ENCODE assay signal across 11 mouse cellular contexts in the genomic region with DNA sequence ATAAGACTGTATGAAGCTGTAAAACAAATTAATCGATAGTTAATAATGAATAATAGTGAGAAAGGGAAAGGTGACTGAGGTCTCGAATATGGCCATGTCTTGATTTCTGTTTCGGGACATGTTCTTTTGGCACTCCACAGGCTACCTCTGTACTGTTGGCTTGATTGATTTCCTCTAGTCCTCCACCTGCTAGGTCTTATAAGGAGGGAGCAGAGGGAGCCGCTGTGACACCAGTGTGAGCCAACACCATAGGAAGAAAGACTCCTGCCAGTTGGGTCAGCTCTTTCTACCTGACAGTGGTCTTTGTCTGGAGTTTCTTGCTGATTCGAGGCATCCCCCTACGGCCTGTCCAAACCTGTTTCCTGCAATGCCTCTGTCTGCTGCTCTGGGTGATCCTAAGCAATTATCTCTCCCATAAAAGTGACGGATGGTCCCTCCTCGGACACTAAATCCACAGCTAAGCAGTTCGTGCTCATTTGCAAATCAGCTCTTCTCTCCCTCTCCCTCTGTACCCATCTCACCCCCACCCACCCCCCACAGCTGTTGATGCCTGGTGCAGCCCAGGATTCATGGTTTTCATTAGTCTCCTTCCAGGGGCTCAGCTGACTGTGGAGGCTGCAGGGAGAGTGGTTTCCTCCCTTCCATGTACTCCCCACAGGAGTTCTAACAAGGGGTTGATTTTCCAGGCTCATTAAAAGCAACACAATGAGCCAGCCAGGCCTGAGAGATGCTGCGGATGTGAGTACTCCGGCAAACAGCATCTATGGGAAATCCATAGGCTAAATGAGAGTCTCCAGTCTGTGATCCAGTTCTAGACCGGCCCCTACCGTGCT.
DNase-seq lines count a peak whose midpoint lies in the region; ATAC-seq lines count a peak whose summit lies in the region.
"Had no signal": no experiment of that assay in that cellular context is flagged by ENCODE, and none has a peak within 500 bp of the region (broad histone marks: within the 10 kb centered on the region; RNA-seq: fewer than 3 reads in every experiment).

No protein-coding gene starts in this region.

- DNase-seq in heart, adult 11 months: peak; percentile 68
- DNase-seq in heart, postnatal 36 days: no peak
- peak; percentile 58 for DNase-seq in limb, embryonic 11.5 days (ENCODE audit: low spot score)
- no peak for DNase-seq in right cerebral cortex, postnatal 10 days (ENCODE audit: low spot score in 2 of 2)
- no peak for DNase-seq in lung, postnatal 4 days
- no peak for DNase-seq in ovary, postnatal 36 days (ENCODE audit: low spot score)
- DNase-seq: adrenal gland, postnatal 10 days; gastrocnemius, postnatal 14 days had no signal

- no peaks in the 10 kb centered on the region for H3K36me3 ChIP-seq in forebrain, embryonic 12.5 days (replicated peaks)
- H3K36me3 ChIP-seq in limb, embryonic 11.5 days (ENCODE audit: control insufficient read depth, insufficient read depth, low read length): no peaks in the 10 kb centered on the region
- no peaks in the 10 kb centered on the region for H3K36me3 ChIP-seq in neural tube, embryonic 13.5 days
- H3K36me3 ChIP-seq: lung, embryonic 15.5 days had no signal

- 49% methylated on average over 13 of the region's 13 CpGs for WGBS in forebrain, embryonic 12.5 days
- WGBS in limb, embryonic 11.5 days: 24% methylated on average over 13 of the region's 13 CpGs
- WGBS in neural tube, embryonic 13.5 days: 18% methylated on average over 13 of the region's 13 CpGs

- H3K4me1 ChIP-seq in forebrain, embryonic 12.5 days: peaks cover 10% of the 10 kb centered on the region; the same call in 1 of the 2 replicates
- peaks cover 19% of the 10 kb centered on the region; the same call in 1 of the 2 replicates for H3K4me1 ChIP-seq in limb, embryonic 11.5 days (ENCODE audit: control insufficient read depth, insufficient read depth, low read length)
- peaks cover 32% of the 10 kb centered on the region for H3K4me1 ChIP-seq in neural tube, embryonic 13.5 days (replicated peaks)
- H3K4me1 ChIP-seq: lung, embryonic 15.5 days had no signal

- no peak overlapping the region for H3K4me2 ChIP-seq in forebrain, embryonic 12.5 days
- H3K4me2 ChIP-seq in limb, embryonic 11.5 days (ENCODE audit: low read depth, severe bottlenecking): no peak overlapping the region
- peak overlapping the region; percentile 25 for H3K4me2 ChIP-seq in neural tube, embryonic 13.5 days
- H3K4me2 ChIP-seq: lung, embryonic 15.5 days had no signal

- peak overlapping the region; percentile 60 for H3K27ac ChIP-seq in forebrain, embryonic 12.5 days
- H3K27ac ChIP-seq in limb, embryonic 11.5 days (replicated peaks; ENCODE audit: low read depth, low read length): 0 out of 2 replicates have a peak overlapping the region, but pooled peaks have one; percentile 24
- H3K27ac ChIP-seq in neural tube, embryonic 13.5 days (replicated peaks): peak overlapping the region; percentile 89
- H3K27ac ChIP-seq: lung, embryonic 15.5 days had no signal

- no peaks in the 10 kb centered on the region for H3K27me3 ChIP-seq in forebrain, embryonic 12.5 days
- H3K27me3 ChIP-seq in limb, embryonic 11.5 days (ENCODE audit: control insufficient read depth, insufficient read depth, low read length): no peaks in the 10 kb centered on the region
- no peaks in the 10 kb centered on the region for H3K27me3 ChIP-seq in neural tube, embryonic 13.5 days
- H3K27me3 ChIP-seq: lung, embryonic 15.5 days had no signal

- ATAC-seq in forebrain, embryonic 12.5 days (ENCODE audit: low FRiP score): peak; percentile 71
- ATAC-seq in limb, embryonic 11.5 days (ENCODE audit: insufficient number of reproducible peaks, low FRiP score, low TSS enrichment, low read depth): peak; percentile 73
- ATAC-seq in neural tube, embryonic 13.5 days (ENCODE audit: low read depth): peak; percentile 96

- no peak overlapping the region for H3K4me3 ChIP-seq in forebrain, embryonic 12.5 days (replicated peaks)
- no peak overlapping the region for H3K4me3 ChIP-seq in limb, embryonic 11.5 days (ENCODE audit: low read depth, low read length)
- no peak overlapping the region for H3K4me3 ChIP-seq in neural tube, embryonic 13.5 days
- H3K4me3 ChIP-seq: lung, embryonic 15.5 days had no signal

- no peak overlapping the region for H3K9ac ChIP-seq in forebrain, embryonic 12.5 days
- H3K9ac ChIP-seq in limb, embryonic 11.5 days (ENCODE audit: low read length): no peak overlapping the region
- peak overlapping the region; percentile 44; the same call in 1 of the 2 replicates for H3K9ac ChIP-seq in neural tube, embryonic 13.5 days
- H3K9ac ChIP-seq: lung, embryonic 15.5 days had no signal

- intact Hi-C loops in heart, postnatal 36 days (cut with DNase I): no loop called here

- H3K9me3 ChIP-seq in forebrain, embryonic 12.5 days: no peaks in the 10 kb centered on the region
- no peaks in the 10 kb centered on the region for H3K9me3 ChIP-seq in limb, embryonic 11.5 days (ENCODE audit: control insufficient read depth, low read length)
- no peaks in the 10 kb centered on the region for H3K9me3 ChIP-seq in neural tube, embryonic 13.5 days
- H3K9me3 ChIP-seq: lung, embryonic 15.5 days had no signal

Comparison
In these comparisons a context has a peak if more than half of its experiments do, and no peak if none do; other contexts are left out.
1. DNase-seq: peak in heart, adult 11 months (single experiment) and limb, embryonic 11.5 days (single experiment); none in heart, postnatal 36 days (0 of 2), right cerebral cortex, postnatal 10 days (0 of 2), lung, postnatal 4 days (0 of 2) and ovary, postnatal 36 days (single experiment).
2. H3K27ac ChIP-seq: peak in every context shown above with its lines; median percentile 89 in neural tube, embryonic 13.5 days; 60 in forebrain, embryonic 12.5 days; 24 in limb, embryonic 11.5 days.
3. Peak in every context shown above with its lines, with median percentiles within 50 percentile points of each other: ATAC-seq.